Mouse (Mus musculus) Patski (cell line): ENCODE measurements around the gene Sparcl1. TPM values are rescaled to one million over a fixed set of nuclear protein-coding genes. Genes with fewer than 3 reads are reported as not detected.

ENCODE experiments used
- ATAC-seq: fragments of 100-300 bp; one replicate; pipeline ENCODE4 v1.8.0; 2021
- CTCF ChIA-PET: fragments of 350-600 bp; sonication (Branson Sonifier 250); formaldehyde crosslinking; loops from one replicate; lab custom pipeline; 2022; ENCODE audit warnings: inconsistent platforms; lab: Charles Lee
- POLR2A ChIA-PET: fragments of 350-600 bp; sonication (Branson Sonifier 250); formaldehyde crosslinking; loops from one replicate; lab custom pipeline; 2022; ENCODE audit warnings: antibody characterized with exemption, inconsistent platforms; lab: Charles Lee
- DNase-seq: peaks from one replicate; pipeline ENCODE4 v3.0.0-alpha.2; 2011; ENCODE audit warnings: low read depth, low spot score
- H3K27me3 ChIP-seq: fragments of 371-371 bp; one replicate; pipeline ENCODE4 v1.5.1; 2021
- CTCF ChIP-seq: fragments of 100-300 bp; IDR thresholded peaks from one replicate; pipeline ENCODE4 v1.5.1; 2021
- in situ Hi-C: fragments of 300-500 bp; cut with MboI; formaldehyde crosslinking; loops from 3 replicates; pipeline ENCODE4 v1.11.1; 2018; ENCODE audit warnings: low pct_unique_long_range_greater_than_20kb, mixed read lengths
- polyA plus RNA-seq: library from polyadenylated mRNA; unstranded; gene quantifications from one replicate; pipeline ENCODE4 v1.2.3, GENCODE M21; 2021

Sparcl1 gene
- polyA plus RNA-seq = not detected

- DNase-seq = no peak
Measured at GRCm38 (mm10) chr5:104113491-104114172, at the start of gene Sparcl1. Gene Sparcl1, minus strand, starts transcription at chr5:104113733.

GRCm38 (mm10) chr5:104161390-104161789 is 47.9 kb upstream of the Sparcl1 start:
- in situ Hi-C loops = no loop called here
- no peaks in the 10 kb centered on the region for H3K27me3 ChIP-seq
- POLR2A ChIA-PET = interaction anchor here (0.6 kb wide), 1 partner anchor 353 kb away, joined by 11 read pairs; no protein-coding TSS in a partner anchor
- TF ChIP-seq CTCF = no peak
- DNase-seq = no peak
- ATAC-seq = no peak
- CTCF ChIA-PET = no interaction called here

More at GRCm38 (mm10) chr5:104113491-104114172, at the start of gene Sparcl1:
- no peak for TF ChIP-seq CTCF
- ATAC-seq = peak; percentile 85
- ChIA-PET POLR2A (no interaction called here), CTCF (no interaction called here)
- in situ Hi-C loops = no loop called here
- H3K27me3 ChIP-seq = peaks cover 3% of the 10 kb centered on the region

DNA sequence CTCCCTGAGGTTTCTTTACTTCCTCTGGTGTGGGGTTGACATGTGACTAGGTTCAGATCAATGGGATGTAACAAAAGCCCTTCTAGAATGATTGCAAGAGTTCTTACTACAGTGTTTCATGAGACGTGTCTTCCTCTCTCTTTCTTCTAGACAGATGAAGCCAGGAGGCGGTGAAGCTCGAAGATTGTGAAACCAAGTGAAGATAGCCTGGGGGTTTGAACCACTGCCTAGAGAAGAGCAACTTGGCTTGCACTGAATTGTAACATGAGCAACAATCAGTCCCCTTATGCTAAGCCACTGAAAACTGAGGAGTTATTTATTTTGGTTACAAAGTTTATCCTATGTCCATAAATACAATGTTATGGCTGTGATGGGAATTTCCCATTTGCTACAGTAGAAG is 47.0 kb upstream of the Sparcl1 start:
- in situ Hi-C loops = no loop called here
- no peak for TF ChIP-seq CTCF
- CTCF ChIA-PET = no interaction called here
- DNase-seq = no peak
- H3K27me3 ChIP-seq = peaks cover 3% of the 10 kb centered on the region
- POLR2A ChIA-PET = interaction anchor here (0.7 kb wide), 1 partner anchor 35 kb away, joined by 3 read pairs; no protein-coding TSS in a partner anchor
- ATAC-seq = no peak

GRCm38 (mm10) chr5:104158332-104159052 is 45.0 kb upstream of the Sparcl1 start:
- in situ Hi-C loops = no loop called here
- ChIA-PET POLR2A (no interaction called here), CTCF (no interaction called here)
- TF ChIP-seq CTCF = no peak
- ATAC-seq (no peak), DNase-seq (no peak)
- H3K27me3 ChIP-seq = peaks cover 3% of the 10 kb centered on the region

GRCm38 (mm10) chr5:104157701-104158100 is 44.2 kb upstream of the Sparcl1 start:
- ChIA-PET CTCF (interaction anchor here (0.8 kb wide), 1 partner anchor 20 kb away, joined by 3 read pairs; no protein-coding TSS in a partner anchor), POLR2A (no interaction called here)
- no peak for TF ChIP-seq CTCF
- in situ Hi-C loops = no loop called here
- H3K27me3 ChIP-seq = peaks cover 3% of the 10 kb centered on the region
- no peak for ATAC-seq
- DNase-seq = no peak

DNA sequence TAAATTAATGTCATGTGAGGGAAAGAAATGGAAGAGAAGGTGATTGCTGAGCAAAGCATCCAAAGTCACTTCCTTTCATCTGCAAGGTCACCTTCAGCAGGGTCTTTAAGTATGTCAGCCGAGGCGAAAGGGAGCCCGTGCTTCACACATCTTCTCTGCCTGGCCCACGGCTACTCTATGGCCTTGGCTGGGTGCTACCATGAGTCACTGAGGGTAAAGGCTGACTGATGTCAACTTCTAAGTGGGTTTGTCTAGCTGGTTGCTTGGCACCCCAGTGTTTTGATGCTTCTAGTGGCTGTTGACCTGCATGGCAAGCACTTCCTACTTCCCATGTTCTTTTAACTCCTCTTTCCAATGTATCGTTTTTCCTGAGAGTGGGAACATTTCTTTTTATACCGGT is 36.7 kb upstream of the Sparcl1 start:
- TF ChIP-seq CTCF = no peak
- ChIA-PET POLR2A (no interaction called here), CTCF (no interaction called here)
- ATAC-seq = no peak
- in situ Hi-C loops = no loop called here
- no peak for DNase-seq
- H3K27me3 ChIP-seq = peaks cover 4% of the 10 kb centered on the region

- in situ Hi-C loops = no loop called here
- CTCF ChIA-PET = no interaction called here
- ATAC-seq (no peak), DNase-seq (no peak)
- H3K27me3 ChIP-seq = peaks cover 4% of the 10 kb centered on the region
- no peak for TF ChIP-seq CTCF
- POLR2A ChIA-PET = no interaction called here
Measured at GRCm38 (mm10) chr5:104149349-104149748, 35.8 kb upstream of the Sparcl1 start.

GRCm38 (mm10) chr5:104144057-104144456 is 30.5 kb upstream of the Sparcl1 start:
- no peak for TF ChIP-seq CTCF
- in situ Hi-C loops = no loop called here
- ATAC-seq (no peak), DNase-seq (no peak)
- POLR2A ChIA-PET = no interaction called here
- H3K27me3 ChIP-seq = no peaks in the 10 kb centered on the region
- CTCF ChIA-PET = no interaction called here

DNA sequence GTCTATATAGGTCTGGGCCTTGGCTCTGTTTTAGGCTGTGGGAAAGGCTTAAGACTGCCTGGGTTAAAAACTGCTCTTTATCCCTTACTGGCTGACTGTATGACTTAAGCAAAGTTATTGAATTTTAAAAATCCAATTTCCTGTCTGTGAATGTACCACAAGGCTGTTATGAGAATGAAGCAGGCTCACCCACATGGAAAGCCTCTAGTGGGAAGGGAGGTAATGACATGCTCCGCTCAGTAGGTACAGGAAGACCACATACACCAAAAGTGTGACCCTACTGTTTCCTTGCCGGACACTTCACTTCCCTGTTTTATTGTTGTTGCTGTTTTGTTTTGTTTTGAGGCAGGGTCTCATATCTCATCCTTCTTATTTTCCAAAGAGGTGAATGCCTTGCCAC is 27.5 kb upstream of the Sparcl1 start:
- no peak for DNase-seq
- ATAC-seq = no peak
- TF ChIP-seq CTCF = no peak
- ChIA-PET CTCF (interaction anchor here (2.1 kb wide), 1 partner anchor 16 kb away, joined by 4 read pairs; no protein-coding TSS in a partner anchor), POLR2A (no interaction called here)
- in situ Hi-C loops = no loop called here
- peaks cover 3% of the 10 kb centered on the region for H3K27me3 ChIP-seq

DNA sequence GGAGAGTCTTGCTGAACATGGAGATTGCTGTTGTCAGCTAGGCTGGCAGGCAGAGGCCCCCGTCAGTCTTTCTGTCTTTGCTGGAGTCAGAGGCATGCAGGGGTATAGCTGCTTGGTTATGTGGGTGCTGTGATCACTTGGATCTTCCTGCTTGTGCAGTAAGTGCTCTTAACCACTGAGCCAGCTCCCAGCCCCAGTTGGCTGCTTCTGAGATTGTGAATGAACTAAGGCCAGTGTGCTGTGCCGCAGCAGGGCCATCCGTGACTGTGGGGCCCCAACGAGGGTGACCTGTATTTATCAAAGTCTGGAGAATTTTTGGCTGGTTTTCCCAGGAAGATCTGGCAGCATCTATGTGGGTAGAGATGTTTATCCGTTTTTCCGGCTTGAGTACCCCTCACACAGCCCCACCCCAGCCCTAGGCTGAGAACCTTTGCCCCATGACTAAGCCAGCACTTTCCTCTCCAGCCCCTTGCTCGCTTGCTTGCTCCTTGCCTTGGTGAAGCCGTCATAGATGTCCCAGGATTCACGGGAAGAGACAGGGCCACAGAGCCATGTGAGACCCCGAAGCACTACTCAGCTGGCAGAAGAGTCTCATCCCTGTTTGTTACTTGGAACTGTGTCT is 24.5 kb upstream of the Sparcl1 start:
- DNase-seq (no peak), ATAC-seq (no peak)
- ChIA-PET POLR2A (interaction anchor here (0.7 kb wide), 1 partner anchor 131 kb away, joined by 3 read pairs; no protein-coding TSS in a partner anchor), CTCF (interaction anchor here (1.2 to 1.6 kb wide), 2 partner anchors 17 to 19 kb away, joined by 3 to 4 read pairs; no protein-coding TSS in a partner anchor)
- no peak for TF ChIP-seq CTCF
- in situ Hi-C loops = loop anchor here (10.0 kb wide), 1 partner anchor 307 kb away; no protein-coding TSS in a partner anchor
- H3K27me3 ChIP-seq = peaks cover 3% of the 10 kb centered on the region
